Mouse (Mus musculus): Measurements from ENCODE around the gene Dnah10. TPM values are rescaled to one million over a fixed set of nuclear protein-coding genes. Genes with fewer than 3 reads are reported as not detected.

Gene Dnah10
- polyA plus RNA-seq, 1 experiment from 2014 or later: 0.52 TPM

DNA sequence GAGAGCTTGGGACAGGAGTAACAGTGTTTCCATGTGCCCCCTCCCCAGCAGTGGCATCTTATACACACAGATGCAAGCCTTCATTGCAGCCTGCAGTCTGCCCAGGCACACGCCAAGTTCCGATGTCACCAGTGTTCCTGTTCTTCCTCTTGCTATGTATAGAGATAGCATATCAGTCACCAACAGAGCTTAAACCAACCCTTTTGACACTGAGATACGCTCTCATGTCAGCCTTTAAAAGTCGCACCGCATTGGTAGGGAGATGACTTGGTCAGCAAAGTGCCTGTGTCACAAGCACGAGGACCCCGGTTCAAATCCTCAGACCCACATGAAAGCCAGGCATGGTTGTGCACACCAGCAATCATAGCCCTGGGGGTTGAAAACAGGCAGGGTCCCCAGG lies 55.0 kb downstream of the Dnah10 start:
- no peak overlapping the region for H3K27ac ChIP-seq (ENCODE audit: low read depth, low read length)

DNA sequence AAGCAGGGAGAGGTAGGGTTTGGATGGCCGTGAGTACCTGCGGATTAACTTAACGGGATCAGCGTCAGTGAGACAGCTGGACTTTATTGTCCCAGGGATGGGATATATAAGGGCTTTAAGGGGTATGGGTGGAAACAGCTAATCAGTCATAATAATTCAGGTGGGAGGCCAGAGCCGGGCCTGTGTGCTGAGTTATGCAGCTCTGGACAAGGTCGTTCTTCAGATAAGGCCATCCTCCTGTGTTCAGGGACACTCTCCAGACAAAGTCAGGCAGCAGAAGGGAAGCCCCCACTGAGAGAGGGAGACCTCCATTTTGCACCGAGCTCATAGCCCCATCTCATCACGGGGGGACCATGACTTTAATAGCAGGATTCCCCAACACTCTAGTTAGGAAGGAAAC lies 56.8 kb downstream of the Dnah10 start:
- no peaks in the 10 kb centered on the region for H3K9me3 ChIP-seq (ENCODE audit: control insufficient read depth, low read length)
- H3K36me3 ChIP-seq (ENCODE audit: control insufficient read depth, insufficient read depth, low read length): no peaks in the 10 kb centered on the region
- DNase-seq (ENCODE audit: low spot score): no peak
- ATAC-seq (ENCODE audit: low FRiP score): no peak
- no peak overlapping the region for H3K9ac ChIP-seq (ENCODE audit: low read depth, low read length)
- WGBS: 89% methylated on average over 8 of the region's 8 CpGs
- no peaks in the 10 kb centered on the region for H3K4me1 ChIP-seq (replicated peaks; ENCODE audit: control insufficient read depth, insufficient read depth, low read length)
- no peaks in the 10 kb centered on the region for H3K27me3 ChIP-seq (ENCODE audit: control insufficient read depth, insufficient read depth, low read length)
- no peak overlapping the region for H3K27ac ChIP-seq (ENCODE audit: low read depth, low read length)
- no peak overlapping the region for H3K4me2 ChIP-seq (replicated peaks; ENCODE audit: low read depth, low read length)
- H3K4me3 ChIP-seq (ENCODE audit: low read depth, low read length): no peak overlapping the region

More for the DNA sequence above, 55.0 kb downstream of the Dnah10 start:
- ATAC-seq (ENCODE audit: low FRiP score) (no peak), DNase-seq (ENCODE audit: low spot score) (no peak)
- H3K9me3 ChIP-seq (ENCODE audit: control insufficient read depth, low read length): no peaks in the 10 kb centered on the region
- no peaks in the 10 kb centered on the region for H3K4me1 ChIP-seq (replicated peaks; ENCODE audit: control insufficient read depth, insufficient read depth, low read length)
- H3K27me3 ChIP-seq (ENCODE audit: control insufficient read depth, insufficient read depth, low read length): no peaks in the 10 kb centered on the region
- WGBS: 89% methylated on average over 7 of the region's 7 CpGs
- H3K9ac ChIP-seq (ENCODE audit: low read depth, low read length): no peak overlapping the region
- H3K4me2 ChIP-seq (replicated peaks; ENCODE audit: low read depth, low read length): no peak overlapping the region
- H3K4me3 ChIP-seq (ENCODE audit: low read depth, low read length): no peak overlapping the region
- H3K36me3 ChIP-seq (ENCODE audit: control insufficient read depth, insufficient read depth, low read length): no peaks in the 10 kb centered on the region

DNA sequence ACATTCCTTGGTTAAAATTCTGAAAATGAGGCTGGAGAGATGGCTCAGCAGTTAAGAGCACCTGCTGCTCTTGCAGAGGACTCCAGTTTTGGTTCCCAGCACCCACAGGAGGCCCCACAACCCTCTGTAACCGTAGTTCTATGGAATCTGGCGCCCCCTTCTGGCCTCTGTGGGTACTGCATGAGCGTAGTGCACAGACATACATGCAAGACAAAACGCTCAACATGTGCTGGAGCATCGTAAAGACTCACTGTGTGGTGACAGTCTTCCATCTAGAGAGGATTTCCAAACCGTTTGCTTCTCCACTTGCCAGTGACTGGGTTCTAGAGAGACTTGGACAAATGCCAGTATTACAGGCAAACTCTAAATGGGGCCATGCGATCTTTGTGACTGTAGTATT lies 60.8 kb downstream of the Dnah10 start:
- DNase-seq (ENCODE audit: low spot score) (no peak), ATAC-seq (ENCODE audit: low FRiP score) (no peak)
- Histone ChIP-seq H3K36me3 (ENCODE audit: control insufficient read depth, insufficient read depth, low read length) (no peaks in the 10 kb centered on the region), H3K4me2 (replicated peaks; ENCODE audit: low read depth, low read length) (no peak overlapping the region), H3K9ac (ENCODE audit: low read depth, low read length) (no peak overlapping the region), H3K4me3 (ENCODE audit: low read depth, low read length) (no peak overlapping the region), H3K27ac (ENCODE audit: low read depth, low read length) (no peak overlapping the region), H3K9me3 (ENCODE audit: control insufficient read depth, low read length) (no peaks in the 10 kb centered on the region), H3K4me1 (replicated peaks; ENCODE audit: control insufficient read depth, insufficient read depth, low read length) (no peaks in the 10 kb centered on the region), H3K27me3 (ENCODE audit: control insufficient read depth, insufficient read depth, low read length) (no peaks in the 10 kb centered on the region)
- WGBS: 89% methylated on average over 7 of the region's 7 CpGs

DNA sequence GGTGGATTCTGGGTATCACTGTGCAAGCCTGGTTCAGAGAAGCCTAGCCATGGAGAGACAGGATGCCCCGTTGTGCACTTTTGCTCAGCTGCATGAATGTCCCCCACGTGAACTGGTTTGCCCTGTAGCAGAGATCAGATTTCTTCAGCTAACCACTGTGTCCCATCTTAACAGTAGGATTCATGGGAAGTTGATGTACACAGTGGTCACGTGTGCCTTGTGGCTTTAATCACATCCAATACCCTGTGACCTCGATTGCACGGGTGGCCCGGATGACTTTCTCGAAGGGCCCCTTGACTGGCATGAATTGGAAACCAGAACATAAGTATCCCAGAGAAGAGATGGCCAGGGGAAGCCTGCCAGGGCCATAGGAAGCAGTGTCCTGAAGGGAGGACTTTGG lies 67.2 kb downstream of the Dnah10 start:
- Histone ChIP-seq H3K4me3 (ENCODE audit: low read depth, low read length) (no peak overlapping the region), H3K4me2 (replicated peaks; ENCODE audit: low read depth, low read length) (no peak overlapping the region), H3K9me3 (ENCODE audit: control insufficient read depth, low read length) (no peaks in the 10 kb centered on the region), H3K27me3 (ENCODE audit: control insufficient read depth, insufficient read depth, low read length) (no peaks in the 10 kb centered on the region), H3K27ac (ENCODE audit: low read depth, low read length) (no peak overlapping the region), H3K9ac (ENCODE audit: low read depth, low read length) (no peak overlapping the region), H3K36me3 (ENCODE audit: control insufficient read depth, insufficient read depth, low read length) (no peaks in the 10 kb centered on the region), H3K4me1 (replicated peaks; ENCODE audit: control insufficient read depth, insufficient read depth, low read length) (no peaks in the 10 kb centered on the region)
- WGBS: 85% methylated on average over 7 of the region's 7 CpGs
- ATAC-seq (ENCODE audit: low FRiP score) (no peak), DNase-seq (ENCODE audit: low spot score) (no peak)

DNA sequence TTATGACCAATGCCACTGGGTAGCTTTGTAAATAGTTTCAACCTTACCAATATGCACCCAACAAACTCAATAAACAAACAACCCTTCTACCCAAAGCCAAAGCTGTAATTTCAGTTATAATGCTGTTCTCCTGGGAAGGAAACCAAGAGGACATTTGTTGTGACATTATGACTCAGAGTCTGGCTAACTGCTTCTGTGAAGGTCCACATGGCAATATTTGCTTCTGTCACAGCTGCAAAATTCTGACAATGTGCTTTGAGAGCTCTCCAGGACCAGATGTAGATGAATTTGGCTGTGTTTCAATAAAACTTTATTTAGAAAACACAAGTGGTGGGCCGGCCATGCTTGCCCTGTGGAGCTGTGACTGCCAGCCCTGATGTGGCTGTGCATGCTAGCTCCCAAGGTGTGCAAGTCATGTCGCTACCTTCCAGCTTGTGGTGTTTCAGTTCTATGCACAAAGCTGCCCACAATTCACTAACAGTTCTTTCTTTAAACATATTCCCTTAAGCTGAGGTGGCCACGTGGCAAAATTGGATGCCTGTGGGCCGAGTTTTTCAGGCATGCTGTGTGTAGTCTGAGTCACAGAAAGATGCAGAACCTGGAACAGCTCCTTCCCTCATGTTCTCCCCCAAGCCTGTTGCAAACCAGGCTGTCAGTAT lies 85.0 kb downstream of the Dnah10 start:
- Histone ChIP-seq H3K4me2 (replicated peaks; ENCODE audit: low read depth, low read length) (no peak overlapping the region), H3K4me3 (ENCODE audit: low read depth, low read length) (no peak overlapping the region), H3K9ac (ENCODE audit: low read depth, low read length) (no peak overlapping the region), H3K27ac (ENCODE audit: low read depth, low read length) (no peak overlapping the region), H3K9me3 (ENCODE audit: control insufficient read depth, low read length) (no peaks in the 10 kb centered on the region), H3K36me3 (ENCODE audit: control insufficient read depth, insufficient read depth, low read length) (no peaks in the 10 kb centered on the region), H3K27me3 (ENCODE audit: control insufficient read depth, insufficient read depth, low read length) (no peaks in the 10 kb centered on the region), H3K4me1 (replicated peaks; ENCODE audit: control insufficient read depth, insufficient read depth, low read length) (no peaks in the 10 kb centered on the region)
- DNase-seq (ENCODE audit: low spot score): no peak
- ATAC-seq (ENCODE audit: low FRiP score): no peak
- 93% methylated on average over 4 of the region's 4 CpGs for WGBS

DNA sequence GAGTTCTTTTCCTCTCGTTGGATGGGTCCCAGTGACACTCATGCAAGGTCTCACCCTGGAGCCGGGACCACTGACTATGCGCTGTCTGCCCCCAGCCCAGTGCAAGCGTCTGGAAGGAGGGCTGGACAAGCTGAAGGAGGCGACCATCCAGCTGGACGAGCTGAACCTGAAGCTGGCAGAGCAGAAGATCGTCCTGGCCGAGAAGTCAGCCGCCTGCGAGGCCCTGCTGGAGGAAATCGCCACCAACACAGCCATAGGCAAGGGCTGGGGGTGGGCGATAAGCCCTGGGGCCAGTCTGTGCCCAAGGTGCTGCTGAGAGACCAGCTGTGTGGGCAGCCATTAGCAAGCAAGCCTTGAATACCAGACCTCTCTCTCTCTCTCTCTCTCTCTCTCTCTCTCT lies 87.6 kb downstream of the Dnah10 start:
- Histone ChIP-seq H3K4me3 (ENCODE audit: low read depth, low read length) (no peak overlapping the region), H3K9me3 (ENCODE audit: control insufficient read depth, low read length) (no peaks in the 10 kb centered on the region), H3K9ac (ENCODE audit: low read depth, low read length) (no peak overlapping the region), H3K36me3 (ENCODE audit: control insufficient read depth, insufficient read depth, low read length) (no peaks in the 10 kb centered on the region), H3K27me3 (ENCODE audit: control insufficient read depth, insufficient read depth, low read length) (no peaks in the 10 kb centered on the region), H3K4me1 (replicated peaks; ENCODE audit: control insufficient read depth, insufficient read depth, low read length) (no peaks in the 10 kb centered on the region), H3K4me2 (replicated peaks; ENCODE audit: low read depth, low read length) (no peak overlapping the region), H3K27ac (ENCODE audit: low read depth, low read length) (no peak overlapping the region)
- ATAC-seq (ENCODE audit: low FRiP score) (no peak), DNase-seq (ENCODE audit: low spot score) (no peak)
- 82% methylated on average over 12 of the region's 12 CpGs for WGBS

DNA sequence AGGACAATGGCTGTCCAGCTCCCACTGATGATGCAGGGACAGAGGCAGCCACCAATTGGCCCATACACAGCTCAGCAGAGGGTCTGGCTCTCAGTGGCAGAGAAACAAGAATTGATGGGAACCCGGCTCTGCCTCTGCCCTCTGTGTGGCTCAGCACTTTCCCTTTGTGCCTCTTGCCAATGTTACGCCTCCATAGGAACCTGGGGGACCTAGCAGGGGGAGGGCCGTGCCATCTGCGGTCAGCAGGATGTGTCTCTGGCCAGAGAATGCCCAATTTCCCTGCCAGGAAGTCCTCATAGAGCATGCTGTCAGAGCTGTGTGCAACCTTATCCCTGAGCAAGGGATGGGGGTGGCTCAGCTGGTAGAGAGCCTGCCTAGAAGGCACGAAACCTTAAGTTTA lies 89.9 kb downstream of the Dnah10 start:
- Histone ChIP-seq H3K27ac (ENCODE audit: low read depth, low read length) (no peak overlapping the region), H3K27me3 (ENCODE audit: control insufficient read depth, insufficient read depth, low read length) (no peaks in the 10 kb centered on the region), H3K9me3 (ENCODE audit: control insufficient read depth, low read length) (no peaks in the 10 kb centered on the region), H3K4me2 (replicated peaks; ENCODE audit: low read depth, low read length) (no peak overlapping the region), H3K9ac (ENCODE audit: low read depth, low read length) (no peak overlapping the region), H3K36me3 (ENCODE audit: control insufficient read depth, insufficient read depth, low read length) (no peaks in the 10 kb centered on the region), H3K4me1 (replicated peaks; ENCODE audit: control insufficient read depth, insufficient read depth, low read length) (no peaks in the 10 kb centered on the region), H3K4me3 (ENCODE audit: low read depth, low read length) (no peak overlapping the region)
- DNase-seq (ENCODE audit: low spot score) (no peak), ATAC-seq (ENCODE audit: low FRiP score) (no peak)
- WGBS: 81% methylated on average over 5 of the region's 5 CpGs

DNA sequence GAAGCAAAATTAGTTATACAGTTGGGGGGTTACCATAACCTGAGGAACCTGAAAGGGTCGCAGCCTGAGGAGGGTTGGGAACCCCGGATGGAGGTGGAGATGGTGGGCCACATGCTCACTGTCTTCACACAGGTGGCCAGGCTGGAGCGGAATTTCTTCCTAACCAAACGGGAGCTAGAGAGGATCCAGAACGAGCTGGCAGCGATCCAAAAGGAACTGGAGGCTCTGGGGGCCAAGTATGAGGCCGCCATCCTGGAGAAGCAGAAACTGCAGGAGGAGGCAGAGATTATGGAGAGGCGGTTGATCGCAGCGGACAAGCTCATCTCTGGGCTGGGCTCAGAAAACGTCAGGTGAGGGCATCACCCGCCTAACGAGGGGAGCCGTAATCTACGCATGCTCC lies 92.2 kb downstream of the Dnah10 start:
- Histone ChIP-seq H3K27ac (ENCODE audit: low read depth, low read length) (no peak overlapping the region), H3K36me3 (ENCODE audit: control insufficient read depth, insufficient read depth, low read length) (no peaks in the 10 kb centered on the region), H3K4me1 (replicated peaks; ENCODE audit: control insufficient read depth, insufficient read depth, low read length) (no peaks in the 10 kb centered on the region), H3K9ac (ENCODE audit: low read depth, low read length) (no peak overlapping the region), H3K4me2 (replicated peaks; ENCODE audit: low read depth, low read length) (no peak overlapping the region), H3K27me3 (ENCODE audit: control insufficient read depth, insufficient read depth, low read length) (no peaks in the 10 kb centered on the region), H3K4me3 (ENCODE audit: low read depth, low read length) (no peak overlapping the region), H3K9me3 (ENCODE audit: control insufficient read depth, low read length) (no peaks in the 10 kb centered on the region)
- 92% methylated on average over 15 of the region's 15 CpGs for WGBS
- no peak for DNase-seq (ENCODE audit: low spot score)
- ATAC-seq (ENCODE audit: low FRiP score): no peak

DNA sequence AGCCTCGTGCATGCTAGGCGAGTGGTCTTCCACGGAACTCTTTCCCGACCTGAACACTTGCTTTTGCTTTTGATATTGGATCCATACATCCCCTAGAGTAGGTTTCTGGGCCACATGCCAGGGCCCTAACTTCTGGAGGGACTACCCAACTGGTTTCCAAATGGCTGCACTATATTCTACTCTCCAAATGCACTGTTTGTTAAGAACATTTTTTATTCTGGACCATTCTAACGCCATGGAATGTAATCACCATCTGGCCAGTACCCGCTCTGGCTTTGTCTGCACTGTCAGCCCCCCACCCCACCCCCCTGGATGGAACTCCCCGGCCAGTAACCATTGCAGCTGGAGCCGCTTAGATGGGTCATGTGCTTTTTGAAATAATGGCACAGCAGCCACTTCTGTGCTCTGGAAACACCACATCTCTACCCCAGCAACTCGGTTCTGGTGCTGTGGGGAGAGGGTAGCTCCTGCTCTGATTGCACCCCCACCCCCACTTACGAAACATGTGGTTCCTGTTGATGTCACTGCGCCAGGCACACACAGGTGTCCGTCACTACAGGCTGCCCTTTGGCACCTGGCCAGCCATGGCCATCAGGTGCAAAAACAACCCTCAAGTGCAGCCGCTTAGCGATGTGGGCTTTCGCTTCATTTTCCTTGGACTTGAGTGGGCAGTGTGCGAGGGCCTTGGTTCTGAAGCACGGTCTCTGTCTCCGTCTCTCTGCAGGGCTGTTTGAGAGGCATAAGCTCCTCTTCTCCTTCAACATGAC lies 97.4 kb downstream of the Dnah10 start:
- H3K36me3 ChIP-seq (ENCODE audit: control insufficient read depth, insufficient read depth, low read length): no peaks in the 10 kb centered on the region
- no peak for ATAC-seq (ENCODE audit: low FRiP score)

More for the DNA sequence above, 97.4 kb downstream of the Dnah10 start:
- H3K4me2 ChIP-seq (replicated peaks; ENCODE audit: low read depth, low read length): no peak overlapping the region
- DNase-seq (ENCODE audit: low spot score): no peak
- no peaks in the 10 kb centered on the region for H3K9me3 ChIP-seq (ENCODE audit: control insufficient read depth, low read length)
- H3K9ac ChIP-seq (ENCODE audit: low read depth, low read length): no peak overlapping the region
- no peaks in the 10 kb centered on the region for H3K4me1 ChIP-seq (replicated peaks; ENCODE audit: control insufficient read depth, insufficient read depth, low read length)
- H3K27me3 ChIP-seq (ENCODE audit: control insufficient read depth, insufficient read depth, low read length): no peaks in the 10 kb centered on the region
- 87% methylated on average over 18 of the region's 18 CpGs for WGBS
- H3K4me3 ChIP-seq (ENCODE audit: low read depth, low read length): no peak overlapping the region
- H3K27ac ChIP-seq (ENCODE audit: low read depth, low read length): no peak overlapping the region

Measured in hindbrain, embryonic 11.5 days (tissue).